34 mouse cellular contexts compared by ENCODE assay signal in the genomic region with DNA sequence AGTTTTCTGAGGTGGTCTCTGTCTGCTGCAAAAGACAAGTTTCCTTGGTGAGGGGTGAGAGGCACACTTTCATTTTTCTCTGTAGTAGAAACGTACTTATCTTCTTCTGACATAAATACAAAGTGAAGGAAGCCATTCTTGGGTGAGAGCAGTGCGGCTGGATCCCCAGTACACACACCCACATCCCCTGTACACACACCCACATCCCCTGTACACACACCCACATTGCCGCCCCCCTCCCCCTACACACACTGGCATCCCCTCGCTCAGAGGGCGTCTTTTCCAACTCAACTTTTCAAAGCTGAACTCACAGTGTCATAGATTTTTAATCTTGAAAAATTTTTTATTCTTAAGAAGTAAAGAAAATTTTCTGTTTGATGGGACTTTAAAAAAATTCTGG. TPM values are rescaled to one million over a fixed set of nuclear protein-coding genes. Genes with fewer than 3 reads are reported as not detected.
A peak's percentile ranks its signal among the peaks of the same experiment; 100 is the strongest.
DNase-seq lines count a peak whose midpoint lies in the region; ATAC-seq lines count a peak whose summit lies in the region.
"Had no signal": no experiment of that assay in that cellular context is flagged by ENCODE, and none has a peak within 500 bp of the region (broad histone marks: within the 10 kb centered on the region; RNA-seq: fewer than 3 reads in every experiment).

No protein-coding gene starts in this region.

- no peak for DNase-seq in heart, postnatal 14 days
- DNase-seq in thymus, postnatal 0 days (ENCODE audit: low spot score), result peak; percentile 62
- no peak for DNase-seq in thymus, postnatal 10 days (ENCODE audit: low spot score in 2 of 2)
- peak; percentile 53 for DNase-seq in induced T-regulatory cell, adult 2 months (ENCODE audit: low read depth)
- peak; percentile 57 for DNase-seq in thymus, postnatal 4 days
- no peak for DNase-seq in layer of hippocampus, adult 18-20 months (ENCODE audit: low spot score in 2 of 2)
- DNase-seq in midbrain, embryonic 14.5 days, result no peak
- DNase-seq: adrenal gland, postnatal 14 days; B cell, adult 2 months; cerebellum, adult 11 months; cerebellum, adult 9-11 months; gastrocnemius, postnatal 25 days; heart, adult 18-20 months; kidney, adult 8-10 months; kidney, postnatal 4 days; layer of hippocampus, postnatal 36 days; liver, embryonic 13.5 days; lung, adult 18-20 months; lung, postnatal 10 days; right cerebral cortex, adult 18-20 months had no signal

- no peak overlapping the region for H3K4me2 ChIP-seq in heart, embryonic 14.5 days (ENCODE audit: low read length)
- no peak overlapping the region for H3K4me2 ChIP-seq in midbrain, embryonic 14.5 days (ENCODE audit: low read length)
- H3K4me2 ChIP-seq: embryonic facial prominence, embryonic 13.5 days; forebrain, embryonic 15.5 days; hindbrain, embryonic 15.5 days; limb, embryonic 15.5 days; liver, embryonic 13.5 days; neural tube, embryonic 12.5 days had no signal

- H3K9ac ChIP-seq in heart, embryonic 14.5 days (ENCODE audit: low read length), result no peak overlapping the region; the same call in 1 of the 2 replicates
- H3K9ac ChIP-seq in midbrain, embryonic 14.5 days (replicated peaks; ENCODE audit: low read length), result no peak overlapping the region
- H3K9ac ChIP-seq: embryonic facial prominence, embryonic 13.5 days; forebrain, embryonic 15.5 days; hindbrain, embryonic 15.5 days; limb, embryonic 15.5 days; liver, embryonic 13.5 days; neural tube, embryonic 12.5 days had no signal

- ATAC-seq in heart, embryonic 14.5 days (ENCODE audit: insufficient number of reproducible peaks, insufficient read depth, low FRiP score, low read depth), result no peak
- ATAC-seq in midbrain, embryonic 14.5 days (ENCODE audit: low FRiP score, low TSS enrichment), result no peak
- ATAC-seq: forebrain, embryonic 15.5 days; midbrain, embryonic 16.5 days; Patski had no signal

- peaks cover 25 to 52% of the 10 kb centered on the region in 2 experiments for H3K4me1 ChIP-seq in heart, embryonic 14.5 days (ENCODE audit: control insufficient read depth in 2 of 2, insufficient read depth in 2 of 2, low read length in 2 of 2)
- H3K4me1 ChIP-seq in midbrain, embryonic 14.5 days (ENCODE audit: control insufficient read depth, insufficient read depth, low read length), result peaks cover 3% of the 10 kb centered on the region; the same call in 1 of the 2 replicates
- H3K4me1 ChIP-seq: limb, embryonic 15.5 days; neural tube, embryonic 12.5 days had no signal

- peak overlapping the region; percentile 19 to 93; a peak in 3 of 4 replicates for H3K27ac ChIP-seq in heart, embryonic 14.5 days (replicated peaks in 1 of 2; ENCODE audit: control insufficient read depth in 1 of 2, insufficient read depth in 1 of 2, low read depth in 2 of 2, low read length in 2 of 2)
- H3K27ac ChIP-seq in midbrain, embryonic 14.5 days (replicated peaks; ENCODE audit: low read depth, low read length), result no peak overlapping the region
- H3K27ac ChIP-seq: embryonic facial prominence, embryonic 13.5 days; forebrain, embryonic 10.5 days; forebrain, embryonic 15.5 days; hindbrain, embryonic 10.5 days; hindbrain, embryonic 15.5 days; kidney, postnatal 0 days; limb, embryonic 10.5 days; limb, embryonic 15.5 days; liver, embryonic 13.5 days; midbrain, embryonic 10.5 days; neural tube, embryonic 12.5 days; stomach, postnatal 0 days had no signal

- no peak overlapping the region for H3K4me3 ChIP-seq in heart, embryonic 14.5 days (ENCODE audit: control insufficient read depth in 1 of 2, insufficient read depth in 1 of 2, low read depth in 1 of 2, low read length in 2 of 2)
- no peak overlapping the region for H3K4me3 ChIP-seq in midbrain, embryonic 14.5 days (replicated peaks; ENCODE audit: low read depth, low read length)
- H3K4me3 ChIP-seq: embryonic facial prominence, embryonic 13.5 days; forebrain, embryonic 10.5 days; forebrain, embryonic 15.5 days; hindbrain, embryonic 10.5 days; hindbrain, embryonic 15.5 days; limb, embryonic 10.5 days; limb, embryonic 15.5 days; liver, embryonic 13.5 days; midbrain, embryonic 10.5 days; neural tube, embryonic 12.5 days had no signal

- 67% methylated on average over 5 of the region's 5 CpGs for WGBS in heart, embryonic 14.5 days
- 91% methylated on average over 5 of the region's 5 CpGs for WGBS in midbrain, embryonic 14.5 days

- intact Hi-C loops in heart, postnatal 14 days (cut with DNase I), result no loop called here

- peaks cover 33% of the 10 kb centered on the region for H3K36me3 ChIP-seq in heart, embryonic 14.5 days (ENCODE audit: control insufficient read depth, insufficient read depth, low read length)
- H3K36me3 ChIP-seq in midbrain, embryonic 14.5 days (ENCODE audit: control insufficient read depth, insufficient read depth, low read length), result no peaks in the 10 kb centered on the region
- H3K36me3 ChIP-seq: embryonic facial prominence, embryonic 13.5 days; forebrain, embryonic 10.5 days; forebrain, embryonic 15.5 days; hindbrain, embryonic 10.5 days; hindbrain, embryonic 15.5 days; limb, embryonic 10.5 days; limb, embryonic 15.5 days; liver, embryonic 13.5 days; midbrain, embryonic 10.5 days; neural tube, embryonic 12.5 days had no signal

- H3K9me3 ChIP-seq in heart, embryonic 14.5 days (ENCODE audit: control insufficient read depth, low read length), result no peaks in the 10 kb centered on the region
- no peaks in the 10 kb centered on the region for H3K9me3 ChIP-seq in midbrain, embryonic 14.5 days (ENCODE audit: control insufficient read depth, low read length)
- H3K9me3 ChIP-seq: embryonic facial prominence, embryonic 13.5 days; forebrain, embryonic 10.5 days; forebrain, embryonic 15.5 days; hindbrain, embryonic 10.5 days; hindbrain, embryonic 15.5 days; limb, embryonic 10.5 days; limb, embryonic 15.5 days; liver, embryonic 13.5 days; midbrain, embryonic 10.5 days; neural tube, embryonic 12.5 days had no signal

- no peaks in the 10 kb centered on the region for H3K27me3 ChIP-seq in heart, embryonic 14.5 days (ENCODE audit: control insufficient read depth, insufficient read depth, low read length)
- H3K27me3 ChIP-seq in midbrain, embryonic 14.5 days (ENCODE audit: control insufficient read depth, insufficient read depth, low read length), result no peaks in the 10 kb centered on the region
- H3K27me3 ChIP-seq: embryonic facial prominence, embryonic 13.5 days; forebrain, embryonic 15.5 days; hindbrain, embryonic 15.5 days; limb, embryonic 15.5 days; liver, embryonic 13.5 days; neural tube, embryonic 12.5 days; Patski had no signal

RNA-seq across cellular contexts. Expression of a gene that starts 29.8 kb away (rescaled TPM):
- polyA plus RNA-seq in heart, embryonic 14.5 days (2014; fragmentation: Nextera tagmentation; extraction: Ambion mirVana), result 44.5 and 47.3 TPM in 2 replicates
- 10 to 100 TPM; 18.0 to 19.3 TPM for total RNA-seq in heart, postnatal 14 days (2021)
- 8.4 and 9.3 TPM in 2 replicates for polyA plus RNA-seq in thymus, postnatal 0 days (2015; fragmentation: Nextera tagmentation; extraction: Ambion mirVana)
- total RNA-seq in layer of hippocampus, adult 18-20 months (2021), result 1 to 10 TPM; 8.5 TPM
- 4.3 and 5.9 TPM in 2 replicates for polyA plus RNA-seq in midbrain, embryonic 14.5 days (2014; fragmentation: Nextera tagmentation; extraction: Ambion mirVana)

Comparison
In these comparisons a context has a peak if more than half of its experiments do, and no peak if none do; other contexts are left out.
1. DNase-seq: peak in thymus, postnatal 0 days (single experiment), induced T-regulatory cell, adult 2 months (single experiment) and thymus, postnatal 4 days (single experiment); none in heart, postnatal 14 days (0 of 2), thymus, postnatal 10 days (0 of 2), layer of hippocampus, adult 18-20 months (0 of 2) and midbrain, embryonic 14.5 days (single experiment).